Comparison of ENCODE assay signal across 13 mouse cellular contexts in genomic region chr2:64035393-64035792, GRCm38 (mm10).
"Had no signal": no experiment of that assay in that cellular context is flagged by ENCODE, and none has a peak within 500 bp of the region (broad histone marks: within the 10 kb centered on the region; RNA-seq: fewer than 3 reads in every experiment).

No protein-coding gene starts in this region.

- H3K27me3 ChIP-seq: limb, embryonic 12.5 days; liver, embryonic 13.5 days; midbrain, embryonic 12.5 days; neural tube, embryonic 13.5 days had no signal

- H3K4me3 ChIP-seq: limb, embryonic 12.5 days; liver, embryonic 13.5 days; midbrain, embryonic 12.5 days; neural tube, embryonic 13.5 days had no signal

- H3K27ac ChIP-seq: limb, embryonic 12.5 days; liver, embryonic 13.5 days; midbrain, embryonic 12.5 days; neural tube, embryonic 13.5 days had no signal

- H3K4me2 ChIP-seq: limb, embryonic 12.5 days; liver, embryonic 13.5 days; midbrain, embryonic 12.5 days; neural tube, embryonic 13.5 days had no signal

- H3K9ac ChIP-seq: limb, embryonic 12.5 days; liver, embryonic 13.5 days; liver, postnatal 0 days; midbrain, embryonic 12.5 days; neural tube, embryonic 13.5 days had no signal

- H3K9me3 ChIP-seq: limb, embryonic 12.5 days; liver, embryonic 13.5 days; midbrain, embryonic 12.5 days; neural tube, embryonic 13.5 days had no signal

- H3K4me1 ChIP-seq: limb, embryonic 12.5 days; liver, embryonic 13.5 days; midbrain, embryonic 12.5 days had no signal

- H3K36me3 ChIP-seq: limb, embryonic 12.5 days; liver, embryonic 13.5 days; midbrain, embryonic 12.5 days had no signal

- ATAC-seq: liver, postnatal 0 days; midbrain, embryonic 16.5 days had no signal

- DNase-seq: kidney, postnatal 25 days; layer of hippocampus, postnatal 36 days; liver; liver, embryonic 13.5 days; liver, postnatal 0 days; right cerebral cortex, postnatal 4 days; spleen, adult 18-20 months; thymus, adult 2 months; thymus, postnatal 25 days had no signal
